Mouse (Mus musculus) ES-E14 (cell line): Measurements from ENCODE around the gene Ptpn1. TPM values are rescaled to one million over a fixed set of nuclear protein-coding genes. Genes with fewer than 3 reads are reported as not detected.

ENCODE experiments used
- DNase-seq: peaks from one replicate; pipeline ENCODE4 v3.0.0-alpha.2; 2013; ENCODE audit warnings: low read depth, low spot score
- H3K27ac ChIP-seq: 2 replicates; pipeline ENCODE4 v1.5.1; 2012; ENCODE audit warnings: low read depth, mild to moderate bottlenecking, low read length, moderate library complexity, mixed read lengths; ENCODE audit not compliant: poor library complexity, insufficient read depth, severe bottlenecking
- H3K36me3 ChIP-seq: 2 replicates; pipeline ENCODE4 v1.6.1; 2012; ENCODE audit warnings: mild to moderate bottlenecking, low read length, moderate library complexity, mixed read lengths; ENCODE audit not compliant: control insufficient read depth, poor library complexity, insufficient read depth, severe bottlenecking
- H3K4me1 ChIP-seq, 2 experiments: fragments of 150-350 bp in 1 of 2; sonication (generic) in 1 of 2; 2 replicates each; pipeline ENCODE4 v1.6.1; 2012; ENCODE audit warnings: low read length in 2 of 2, mild to moderate bottlenecking in 1 of 2, mixed read lengths in 1 of 2; ENCODE audit not compliant: control insufficient read depth in 2 of 2, insufficient read depth in 2 of 2, poor library complexity in 1 of 2
- H3K4me3 ChIP-seq, 2 experiments: fragments of 150-350 bp in 1 of 2; sonication (generic) in 1 of 2; 2 replicates each; pipeline ENCODE4 v1.5.1; 2012; ENCODE audit warnings: low read length in 2 of 2, low read depth in 1 of 2, mild to moderate bottlenecking in 1 of 2, mixed read lengths in 1 of 2; ENCODE audit not compliant: insufficient read depth in 1 of 2, poor library complexity in 1 of 2, severe bottlenecking in 1 of 2
- H3K9ac ChIP-seq: 2 replicates; pipeline ENCODE4 v1.6.1; 2012; ENCODE audit warnings: low read depth, mild to moderate bottlenecking, low read length, mixed read lengths; ENCODE audit not compliant: poor library complexity, insufficient read depth, severe bottlenecking
- H3K9me3 ChIP-seq: fragments of 150-350 bp; sonication (generic); 2 replicates; pipeline ENCODE4 v1.6.1; 2012; ENCODE audit warnings: low read depth, mild to moderate bottlenecking, low read length; ENCODE audit not compliant: control insufficient read depth, insufficient read depth
- CHD2 ChIP-seq: IDR thresholded peaks from 2 replicates; pipeline ENCODE4 v1.6.1; 2014; ENCODE audit warnings: mild to moderate bottlenecking, low read depth, low read length, inconsistent platforms
- HCFC1 ChIP-seq: IDR thresholded peaks from 2 replicates; pipeline ENCODE4 v1.6.1; 2012; ENCODE audit warnings: low read length, inconsistent platforms, borderline replicate concordance; ENCODE audit not compliant: insufficient read depth
- MAFK ChIP-seq: IDR thresholded peaks from 2 replicates; pipeline ENCODE4 v1.6.1; 2014; ENCODE audit warnings: mild to moderate bottlenecking, low read depth, low read length, inconsistent platforms; ENCODE audit not compliant: insufficient read depth
- ZC3H11A ChIP-seq: IDR thresholded peaks from 2 replicates; pipeline ENCODE4 v1.6.1; 2012; ENCODE audit warnings: low read depth, mild to moderate bottlenecking, inconsistent platforms, low read length, borderline replicate concordance
- ZNF384 ChIP-seq: IDR thresholded peaks from 2 replicates; pipeline ENCODE4 v1.6.1; 2012; ENCODE audit warnings: low read depth, low read length, inconsistent platforms
- in situ Hi-C, 2 experiments: fragments of 600-800 bp; cut with MboI; formaldehyde crosslinking; loops; one replicate each; pipeline ENCODE4 v1.15.1; 2025; ENCODE audit warnings: low sequenced_read_pairs in 2 of 2, inconsistent platforms in 1 of 2; ENCODE audit not compliant: unreplicated experiment in 2 of 2
- total RNA-seq: library from RNA; depleted of rRNA; stranded (reverse); fragments of 300-350 nt; gene quantifications from 2 replicates; pipeline ENCODE4 v1.2.3, GENCODE M21; 2012

Gene Ptpn1
- total RNA-seq, 1 experiment: 39.9 TPM

- H3K9me3 ChIP-seq: no peaks in the 10 kb centered on the region
- H3K27ac ChIP-seq: no peak overlapping the region
- in situ Hi-C loops: no loop called here
- no peak for TF ChIP-seq MAFK
- no peak for TF ChIP-seq CHD2
- TF ChIP-seq HCFC1: no peak
- no peak for TF ChIP-seq ZNF384
- TF ChIP-seq ZC3H11A: no peak
- H3K4me1 ChIP-seq: no peaks in the 10 kb centered on the region
- no peak overlapping the region for H3K4me3 ChIP-seq
- H3K36me3 ChIP-seq: 0 out of 2 replicates have a peak, but pooled peaks cover 2% of the 10 kb centered on the region
- H3K9ac ChIP-seq: no peak overlapping the region
- no peak for DNase-seq
These were observed 22.0 kb downstream of the Ptpn1 start for GRCm38 (mm10) chr2:167953819-167954218.

- no peak for DNase-seq
- Histone ChIP-seq H3K4me3 (no peak overlapping the region), H3K4me1 (0 out of 4 replicates have a peak, but pooled peaks cover 0 to under 1% of the 10 kb centered on the region in 2 experiments), H3K9ac (no peak overlapping the region), H3K36me3 (0 out of 2 replicates have a peak, but pooled peaks cover 2% of the 10 kb centered on the region), H3K9me3 (no peaks in the 10 kb centered on the region), H3K27ac (no peak overlapping the region)
- TF ChIP-seq ZNF384: no peak
- TF ChIP-seq MAFK: no peak
- no peak for TF ChIP-seq ZC3H11A
- TF ChIP-seq CHD2: no peak
- no peak for TF ChIP-seq HCFC1
- in situ Hi-C loops: no loop called here
These were observed 23.1 kb downstream of the Ptpn1 start for GRCm38 (mm10) chr2:167954928-167955327.

- H3K36me3 ChIP-seq: 0 out of 2 replicates have a peak, but pooled peaks cover 2% of the 10 kb centered on the region
- H3K4me3 ChIP-seq: no peak overlapping the region
- H3K9ac ChIP-seq: no peak overlapping the region
- H3K4me1 ChIP-seq: peaks cover 0 to 6% of the 10 kb centered on the region in 2 experiments; a peak in 2 of 4 replicates
- no peak for DNase-seq
- TF ChIP-seq ZNF384 (no peak), MAFK (no peak), HCFC1 (no peak), ZC3H11A (no peak), CHD2 (no peak)
- H3K9me3 ChIP-seq: no peaks in the 10 kb centered on the region
- in situ Hi-C loops: no loop called here
- H3K27ac ChIP-seq: no peak overlapping the region
These were observed 25.7 kb downstream of the Ptpn1 start for GRCm38 (mm10) chr2:167957539-167957938.

- Histone ChIP-seq H3K4me3 (no peak overlapping the region), H3K27ac (no peak overlapping the region), H3K9me3 (no peaks in the 10 kb centered on the region), H3K36me3 (peaks cover 2% of the 10 kb centered on the region; the same call in 1 of the 2 replicates), H3K4me1 (peaks cover 0 to 6% of the 10 kb centered on the region in 2 experiments; a peak in 2 of 4 replicates), H3K9ac (no peak overlapping the region)
- TF ChIP-seq CHD2 (no peak), ZC3H11A (no peak)
- in situ Hi-C loops: no loop called here
- no peak for DNase-seq
These were observed 26.4 kb downstream of the Ptpn1 start for GRCm38 (mm10) chr2:167958082-167958788.
